Mouse (Mus musculus): ENCODE measurements at regions not wholly inside any gene's neighbourhood (a gene's known extent, or its start where the extent isn't known, plus 50 kb on each side); places are given as distances from the start of the nearest gene placed in this dataset. TPM values are rescaled to one million over a fixed set of nuclear protein-coding genes. Genes with fewer than 3 reads are reported as not detected.

DNA sequence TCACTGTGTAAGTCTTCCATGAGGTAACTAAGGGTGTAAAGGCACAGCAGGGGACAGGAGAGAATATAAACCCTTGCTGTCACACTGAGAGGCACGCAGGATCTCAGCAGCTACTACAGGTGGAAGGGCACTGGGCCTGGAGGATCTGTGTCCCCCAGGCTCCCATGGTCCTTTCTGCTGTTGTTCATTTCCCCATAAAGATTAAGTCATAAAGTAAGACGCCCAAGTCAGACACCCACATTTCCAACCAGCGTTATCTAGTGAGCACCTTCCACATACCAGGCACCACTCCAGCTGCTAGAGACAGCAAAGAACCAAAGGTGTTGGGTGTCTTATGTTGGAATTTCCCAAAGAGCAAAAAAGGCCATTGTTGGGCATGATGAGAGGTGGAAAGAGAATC is 70.8 kb upstream of the Klf3 start:
- no peak for DNase-seq (ENCODE audit: low spot score in 2 of 2)

GRCm38 (mm10) chr5:64736985-64737384 is 66.2 kb upstream of the Klf3 start:
- no peak for DNase-seq (ENCODE audit: low spot score in 2 of 2)

GRCm38 (mm10) chr5:64738096-64738780 is 65.0 kb upstream of the Klf3 start:
- DNase-seq (ENCODE audit: low spot score in 2 of 2), result no peak

DNA sequence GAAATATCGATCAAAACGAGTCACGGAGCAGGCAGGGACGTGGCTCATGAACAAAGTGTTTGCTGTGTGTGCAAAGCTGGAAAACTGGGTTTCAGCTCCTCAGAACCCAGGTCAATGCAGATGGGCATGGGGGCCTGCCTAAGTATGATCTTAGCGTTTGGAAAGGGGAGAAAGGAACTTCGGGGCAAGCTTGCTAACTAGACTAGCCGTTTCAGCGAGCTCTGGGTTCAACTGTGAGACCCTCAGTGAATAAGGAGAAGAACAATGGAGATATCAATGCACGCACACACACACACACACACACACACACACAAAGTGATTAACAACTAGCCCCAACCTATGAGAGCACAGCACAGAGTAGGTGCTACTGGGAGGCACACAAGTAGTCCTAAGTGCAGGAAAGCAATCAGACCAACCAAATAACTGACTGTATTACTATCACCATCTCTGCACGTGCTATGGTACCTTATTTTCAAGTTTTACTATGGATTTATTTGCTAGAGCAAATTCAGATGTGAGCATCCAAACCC is 64.3 kb upstream of the Klf3 start:
- no peak for DNase-seq (ENCODE audit: low spot score in 2 of 2)

GRCm38 (mm10) chr5:64739311-64740261 is 63.6 kb upstream of the Klf3 start:
- no peak for DNase-seq (ENCODE audit: low spot score in 2 of 2)

GRCm38 (mm10) chr5:64744041-64744440 is 59.1 kb upstream of the Klf3 start:
- DNase-seq (ENCODE audit: low spot score in 2 of 2), result no peak

DNA sequence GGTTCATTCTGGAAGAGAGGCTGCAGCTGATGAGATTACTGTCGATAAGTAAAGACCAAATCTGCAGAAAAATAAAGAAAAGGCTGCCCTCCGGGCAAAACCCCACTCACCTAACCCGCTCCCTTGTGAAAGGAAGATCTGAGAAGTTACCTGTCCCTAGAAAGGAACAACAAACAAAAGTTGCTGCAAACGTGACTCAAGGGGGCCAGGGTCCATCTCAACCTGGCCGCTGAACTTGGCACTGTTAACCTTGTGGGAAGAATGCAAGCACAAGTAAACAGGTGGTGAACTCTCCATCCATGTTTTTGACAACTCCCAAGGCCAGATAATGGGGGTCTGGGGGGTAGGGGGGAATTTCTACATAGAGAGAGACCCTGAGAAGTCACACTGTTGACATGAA is 58.7 kb upstream of the Klf3 start:
- no peak for DNase-seq (ENCODE audit: low spot score in 2 of 2)

DNA sequence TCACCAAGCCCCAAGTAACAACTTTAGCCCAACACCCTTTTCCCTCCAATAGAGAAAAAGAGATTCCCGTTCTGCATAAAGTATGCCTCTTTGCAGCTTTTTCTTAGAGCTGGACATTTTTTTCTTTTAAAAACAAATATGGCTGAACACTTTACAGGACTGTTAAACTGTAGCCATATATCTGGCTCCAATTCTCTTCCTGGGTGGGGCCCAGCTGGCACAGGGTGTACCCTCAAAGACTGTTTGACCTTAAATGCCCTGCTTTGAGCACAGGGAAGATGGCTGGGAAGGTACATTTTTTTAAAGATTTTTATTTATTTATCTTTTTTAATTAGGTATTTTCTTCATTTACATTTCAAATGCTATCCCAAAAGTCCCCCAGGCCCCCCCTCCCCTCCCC is 55.7 kb upstream of the Klf3 start:
- no peak for DNase-seq (ENCODE audit: low spot score in 2 of 2)

DNA sequence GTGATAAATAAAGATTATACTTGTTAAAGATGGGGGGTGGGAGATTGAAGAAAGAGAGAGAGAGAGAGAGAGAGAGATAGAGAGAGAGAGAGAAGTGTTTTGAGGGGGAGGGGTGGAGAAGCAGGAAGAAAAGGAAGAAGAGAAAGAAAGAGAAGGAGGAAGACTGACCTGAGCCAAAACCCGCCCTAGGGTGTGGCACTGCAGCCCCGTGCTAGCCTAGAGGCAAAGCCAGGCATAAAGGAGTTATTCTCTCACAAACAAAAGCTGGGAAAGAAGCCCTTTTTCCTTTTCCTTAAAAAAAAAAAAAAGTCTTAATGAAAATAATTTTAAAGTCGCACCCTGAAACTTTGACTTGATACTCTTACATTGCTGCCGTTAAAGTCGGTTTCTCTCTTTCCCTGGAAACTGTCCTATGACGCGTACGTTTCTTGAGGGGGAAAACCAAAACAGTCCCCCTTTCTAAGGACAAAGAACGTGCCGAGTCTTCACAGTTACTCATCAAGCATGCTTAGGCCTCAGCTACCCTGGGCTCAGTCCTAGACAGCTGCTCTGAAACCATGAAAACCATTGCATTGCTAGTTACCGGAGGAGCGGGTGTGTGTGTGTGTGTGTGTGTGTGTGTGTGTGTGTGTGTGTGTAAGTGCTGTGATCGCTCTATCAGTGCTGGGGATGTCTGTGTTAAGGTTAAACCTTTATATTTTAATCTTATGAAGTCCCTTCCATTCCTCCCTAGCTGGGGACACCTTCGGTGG is 53.6 kb upstream of the Klf3 start:
- DNase-seq (ENCODE audit: low spot score in 2 of 2), result no peak

- no peak for DNase-seq (ENCODE audit: low spot score in 2 of 2)
Observed at GRCm38 (mm10) chr5:64750406-64750805, 52.8 kb upstream of the Klf3 start.

GRCm38 (mm10) chr5:64750976-64751656 is 52.1 kb upstream of the Klf3 start:
- no peak for DNase-seq (ENCODE audit: low spot score in 2 of 2)

DNA sequence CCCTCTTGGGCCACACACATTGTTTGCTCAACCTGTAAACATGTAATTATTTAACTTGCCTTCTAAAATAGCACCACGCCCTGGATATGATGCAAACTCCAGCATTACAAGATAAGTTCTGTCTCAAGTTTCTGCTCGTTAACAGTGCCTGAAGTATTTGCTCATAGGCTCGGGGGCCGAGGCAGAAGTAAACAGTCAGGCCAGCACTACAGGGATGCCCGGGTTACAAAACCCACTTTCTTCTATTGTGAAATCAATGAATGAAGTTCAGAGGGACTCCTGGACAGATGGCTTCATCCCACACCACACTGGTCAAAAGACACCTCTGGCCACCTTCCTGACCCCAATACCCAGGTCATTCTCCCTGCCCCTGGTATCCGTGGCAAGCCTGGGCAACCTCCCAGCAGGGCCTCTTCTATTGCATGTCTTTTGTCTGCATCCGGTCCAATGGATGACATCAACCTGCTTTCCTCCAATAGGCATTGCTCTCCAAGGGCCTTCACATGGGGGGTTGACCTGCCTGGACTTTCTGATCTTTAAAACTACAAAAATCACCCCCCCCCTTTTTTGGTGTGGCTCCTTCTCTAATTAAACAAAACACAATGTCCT is 49.9 kb upstream of the Klf3 start:
- no peak for DNase-seq (ENCODE audit: low spot score in 2 of 2)

Small RNA genes lying in the stretch of these regions (microRNA-seq; reads per million reads assigned to microRNA genes)
- gene Gm25306, result not detected
